12 mouse cellular contexts compared by ENCODE assay signal in genomic region chr1:78821733-78822430, GRCm38 (mm10). TPM values are rescaled to one million over a fixed set of nuclear protein-coding genes. Genes with fewer than 3 reads are reported as not detected.
DNase-seq lines count a peak whose midpoint lies in the region; ATAC-seq lines count a peak whose summit lies in the region.
"Had no signal": no experiment of that assay in that cellular context is flagged by ENCODE, and none has a peak within 500 bp of the region (broad histone marks: within the 10 kb centered on the region; RNA-seq: fewer than 3 reads in every experiment).

No protein-coding gene starts in this region.

- H3K4me1 ChIP-seq in heart, embryonic 12.5 days (replicated peaks), result peaks cover 32% of the 10 kb centered on the region

- no peak overlapping the region for H3K27ac ChIP-seq in heart, embryonic 12.5 days (ENCODE audit: poor library complexity, severe bottlenecking)
- H3K27ac ChIP-seq: hindbrain, embryonic 13.5 days had no signal

- DNase-seq in heart, postnatal 10 days, result peak; percentile 23 to 27
- DNase-seq in ES-CJ7 (ENCODE audit: low read depth, low spot score) (peak; percentile 64), adipocyte (ENCODE audit: low spot score) (no peak)
- peak; percentile 81 for DNase-seq in adrenal gland, postnatal 14 days
- DNase-seq in kidney, postnatal 14 days, result peak; percentile 47
- DNase-seq in spleen, postnatal 10 days (ENCODE audit: low spot score in 2 of 2), result no peak
- DNase-seq in gastrocnemius, postnatal 25 days, result no peak

- intact Hi-C loops in heart, postnatal 10 days (cut with DNase I), result loop anchor here (5.0 kb wide), 1 partner anchor 40 kb away; no protein-coding TSS in a partner anchor

- no peak overlapping the region for H3K4me2 ChIP-seq in heart, embryonic 12.5 days
- H3K4me2 ChIP-seq: hindbrain, embryonic 13.5 days had no signal

- ATAC-seq in heart, embryonic 12.5 days (ENCODE audit: insufficient number of reproducible peaks, low FRiP score), result no peak

- 84% methylated on average over 15 of the region's 15 CpGs for WGBS in heart, embryonic 12.5 days

- no peak overlapping the region for H3K4me3 ChIP-seq in heart, embryonic 12.5 days
- H3K4me3 ChIP-seq: hindbrain, embryonic 13.5 days; myocyte had no signal

- H3K9ac ChIP-seq in heart, embryonic 12.5 days, result no peak overlapping the region
- H3K9ac ChIP-seq: hindbrain, embryonic 13.5 days had no signal

- no peaks in the 10 kb centered on the region for H3K36me3 ChIP-seq in heart, embryonic 12.5 days
- H3K36me3 ChIP-seq: hindbrain, embryonic 13.5 days had no signal

- no peaks in the 10 kb centered on the region for H3K9me3 ChIP-seq in heart, embryonic 12.5 days (replicated peaks)
- H3K9me3 ChIP-seq: hindbrain, embryonic 13.5 days had no signal

- H3K27me3 ChIP-seq in heart, embryonic 12.5 days (replicated peaks), result no peaks in the 10 kb centered on the region
- H3K27me3 ChIP-seq: CH12.LX; hindbrain, embryonic 13.5 days had no signal

RNA-seq across cellular contexts. Expression of gene Kcne4, which starts 5.3 kb away (rescaled TPM):
- 1 to 10 TPM; 3.1 to 4.4 TPM for total RNA-seq in heart, postnatal 10 days (2021)
- 1.4 and 1.5 TPM in 2 replicates for polyA plus RNA-seq in heart, embryonic 12.5 days (2016; fragmentation: Nextera tagmentation; extraction: Ambion mirVana)
- 6.5 and 8.2 TPM in 2 replicates for total RNA-seq in adrenal gland, postnatal 14 days (2021)
- 1 to 10 TPM in 1 of 2 experiments, under 1 TPM in 1; 0.59 to 1.4 TPM for total RNA-seq in gastrocnemius, postnatal 25 days (2021)
- total RNA-seq: CH12.LX; common myeloid progenitor, adult 5-6 weeks had no signal

Comparison
In these comparisons a context has a peak if more than half of its experiments do, and no peak if none do; other contexts are left out.
1. DNase-seq: peak in heart, postnatal 10 days (2 of 2), ES-CJ7 (single experiment), adrenal gland, postnatal 14 days (single experiment) and kidney, postnatal 14 days (single experiment); none in spleen, postnatal 10 days (0 of 2), gastrocnemius, postnatal 25 days (single experiment) and adipocyte (single experiment).